Mouse (Mus musculus) large intestine, adult 2 months (tissue): Measurements from ENCODE around the gene Rreb1. TPM values are rescaled to one million over a fixed set of nuclear protein-coding genes. Genes with fewer than 3 reads are reported as not detected.

Experiments
- DNase-seq: peaks from one replicate; pipeline ENCODE4 v3.0.0-alpha.2; 2012; ENCODE audit warnings: low read depth, low spot score
- WGBS: fragments of 180-500 bp; shearing (Covaris S2); methylation state at CpG from one replicate; pipeline ENCODE4 v1.1.7; 2018; 5-methylcytosine and 5-hydroxymethylcytosine counted together
- polyA plus RNA-seq: library from polyadenylated mRNA; depleted of rRNA; stranded (reverse); fragments of >200 nt; gene quantifications from 2 replicates; pipeline ENCODE4 v1.2.3, GENCODE M21; 2012

Rreb1 gene
- polyA plus RNA-seq, 1 experiment = 10.4 TPM

- WGBS = 43% methylated on average over 1 of the region's 1 CpGs
- no peak for DNase-seq
Measured at GRCm38 (mm10) chr13:37864697-37865096, 86.5 kb downstream of the Rreb1 start.

- DNase-seq = no peak
- WGBS = 24% methylated on average over 5 of the region's 5 CpGs
Measured at GRCm38 (mm10) chr13:37866296-37866695, 88.1 kb downstream of the Rreb1 start.

- no peak for DNase-seq
- 36% methylated on average over 3 of the region's 3 CpGs for WGBS
Measured at GRCm38 (mm10) chr13:37866846-37867245, 88.6 kb downstream of the Rreb1 start.

GRCm38 (mm10) chr13:37870118-37870908, 92.1 kb downstream of the Rreb1 start:
- DNase-seq = no peak
- WGBS = 76% methylated on average over 12 of the region's 12 CpGs

- WGBS = 64% methylated on average over 2 of the region's 2 CpGs
- no peak for DNase-seq
Measured at GRCm38 (mm10) chr13:37872142-37872835, 94.1 kb downstream of the Rreb1 start.

- DNase-seq = no peak
- WGBS = 32% methylated on average over 7 of the region's 7 CpGs
Measured at GRCm38 (mm10) chr13:37873125-37873891, 95.1 kb downstream of the Rreb1 start.

- 68% methylated on average over 2 of the region's 2 CpGs for WGBS
- no peak for DNase-seq
Measured at GRCm38 (mm10) chr13:37875919-37876318, 97.7 kb downstream of the Rreb1 start.

- WGBS = 69% methylated on average over 5 of the region's 5 CpGs
- DNase-seq = no peak
Measured at GRCm38 (mm10) chr13:37876366-37876765, 98.2 kb downstream of the Rreb1 start.

GRCm38 (mm10) chr13:37876836-37877235, 98.6 kb downstream of the Rreb1 start:
- 45% methylated on average over 4 of the region's 4 CpGs for WGBS
- DNase-seq = no peak

- no peak for DNase-seq
- 64% methylated on average over 3 of the region's 3 CpGs for WGBS
Measured at GRCm38 (mm10) chr13:37877241-37877640, 99.0 kb downstream of the Rreb1 start.

GRCm38 (mm10) chr13:37878918-37879331, 100.7 kb downstream of the Rreb1 start:
- DNase-seq = no peak
- WGBS = 25% methylated on average over 2 of the region's 2 CpGs

- WGBS = 19% methylated on average over 5 of the region's 5 CpGs
- DNase-seq = no peak
Measured at GRCm38 (mm10) chr13:37879556-37879955, 101.4 kb downstream of the Rreb1 start.

- WGBS = 29% methylated on average over 1 of the region's 1 CpGs
- DNase-seq = no peak
Measured at GRCm38 (mm10) chr13:37880035-37880434, 101.8 kb downstream of the Rreb1 start.

- DNase-seq = no peak
- 9% methylated on average over 9 of the region's 9 CpGs for WGBS
Measured at GRCm38 (mm10) chr13:37880581-37881130, 102.5 kb downstream of the Rreb1 start.

GRCm38 (mm10) chr13:37882521-37882920, 104.3 kb downstream of the Rreb1 start:
- WGBS = 17% methylated on average over 8 of the region's 8 CpGs
- DNase-seq = no peak

- no peak for DNase-seq
- 52% methylated on average over 5 of the region's 5 CpGs for WGBS
Measured at GRCm38 (mm10) chr13:37883008-37883407, 104.8 kb downstream of the Rreb1 start.

GRCm38 (mm10) chr13:37885392-37885791, 107.2 kb downstream of the Rreb1 start:
- WGBS = 67% methylated on average over 2 of the region's 2 CpGs
- no peak for DNase-seq

GRCm38 (mm10) chr13:37886024-37886423, 107.8 kb downstream of the Rreb1 start:
- 91% methylated on average over 6 of the region's 6 CpGs for WGBS
- DNase-seq = no peak

- DNase-seq = no peak
- WGBS = 47% methylated on average over 8 of the region's 8 CpGs
Measured at GRCm38 (mm10) chr13:37894756-37895155, 116.6 kb downstream of the Rreb1 start.
